Mouse (Mus musculus): ENCODE data around the gene Rbm33.

DNA sequence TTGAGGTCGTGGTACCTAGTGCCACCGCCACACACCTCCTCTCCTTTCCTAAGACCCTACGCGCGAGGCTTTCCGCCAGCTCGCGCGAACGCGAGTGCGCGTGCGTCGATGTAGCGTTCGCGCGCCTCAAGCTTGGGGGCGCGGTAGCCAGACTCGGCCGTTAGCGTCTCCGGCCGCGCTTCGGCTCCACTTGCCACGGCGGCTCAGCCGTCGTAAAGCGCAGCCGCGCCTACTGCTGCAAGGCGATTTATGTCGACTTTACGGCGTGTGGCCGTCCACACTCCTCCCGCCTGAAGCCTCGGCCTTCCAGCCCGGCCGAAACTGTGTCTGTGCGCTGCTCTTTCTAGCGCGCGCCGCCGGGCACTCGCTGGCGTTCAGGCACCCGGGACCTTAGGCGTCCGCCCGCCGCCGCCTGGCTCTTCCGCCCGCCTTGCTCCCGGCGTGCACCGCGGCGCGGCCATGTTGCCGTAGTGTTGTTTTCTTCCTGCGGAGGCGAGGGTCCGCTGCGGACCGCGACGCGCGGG lies at the start of gene Rbm33:
- TF ChIP-seq CTCF (IDR thresholded peaks at IDR 0.05; ENCODE audit: extremely low read depth, insufficient read depth, insufficient read length, insufficient replicate concordance): no peak
- TF ChIP-seq POLR2A (IDR thresholded peaks at IDR 0.05; ENCODE audit: low read depth, low read length): peak; percentile 79

Data from spleen, adult 2 months (tissue).